9 mouse cellular contexts compared by ENCODE assay signal in genomic region chr17:56277567-56277893, GRCm38 (mm10). TPM values are rescaled to one million over a fixed set of nuclear protein-coding genes. Genes with fewer than 3 reads are reported as not detected.
DNase-seq lines count a peak whose midpoint lies in the region; ATAC-seq lines count a peak whose summit lies in the region.
"Had no signal": no experiment of that assay in that cellular context is flagged by ENCODE, and none has a peak within 500 bp of the region (broad histone marks: within the 10 kb centered on the region; RNA-seq: fewer than 3 reads in every experiment).

No protein-coding gene starts in this region.

- H3K27ac ChIP-seq in heart, embryonic 12.5 days (ENCODE audit: poor library complexity, severe bottlenecking), result peak overlapping the region; percentile 95
- peak overlapping the region; percentile 90 for H3K27ac ChIP-seq in limb, embryonic 12.5 days

- H3K36me3 ChIP-seq in heart, embryonic 12.5 days, result peaks cover 53% of the 10 kb centered on the region
- H3K36me3 ChIP-seq in limb, embryonic 12.5 days, result peaks cover 52% of the 10 kb centered on the region

- no peak for ATAC-seq in heart, embryonic 12.5 days (ENCODE audit: insufficient number of reproducible peaks, low FRiP score)
- ATAC-seq in limb, embryonic 12.5 days (ENCODE audit: insufficient number of reproducible peaks, insufficient read depth, low FRiP score, low TSS enrichment, low read depth), result no peak

- H3K4me3 ChIP-seq in heart, embryonic 12.5 days, result peak overlapping the region; percentile 65; the same call in 1 of the 2 replicates
- H3K4me3 ChIP-seq in limb, embryonic 12.5 days (replicated peaks), result no peak overlapping the region; the same call in 1 of the 2 replicates

- WGBS in heart, embryonic 12.5 days, result 40% methylated on average over 2 of the region's 2 CpGs
- 41% methylated on average over 2 of the region's 2 CpGs for WGBS in limb, embryonic 12.5 days

- DNase-seq in heart, adult 9 months (ENCODE audit: low spot score in 2 of 2), result no peak
- DNase-seq in thymus, postnatal 25 days, result peak; percentile 22
- no peak for DNase-seq in thymus, postnatal 4 days
- no peak for DNase-seq in urinary bladder, postnatal 25 days (ENCODE audit: low spot score)
- DNase-seq in cerebellum, adult 9-10 months, result no peak
- no peak for DNase-seq in adrenal gland, postnatal 4 days (ENCODE audit: low spot score in 2 of 2)
- DNase-seq: lung, postnatal 14 days had no signal

- peaks cover 48% of the 10 kb centered on the region for H3K4me1 ChIP-seq in heart, embryonic 12.5 days (replicated peaks)
- H3K4me1 ChIP-seq in limb, embryonic 12.5 days (replicated peaks), result peaks cover 13% of the 10 kb centered on the region

- no peak overlapping the region for H3K9ac ChIP-seq in heart, embryonic 12.5 days
- H3K9ac ChIP-seq in limb, embryonic 12.5 days (replicated peaks), result no peak overlapping the region

- no peaks in the 10 kb centered on the region for H3K9me3 ChIP-seq in heart, embryonic 12.5 days (replicated peaks)
- no peaks in the 10 kb centered on the region for H3K9me3 ChIP-seq in limb, embryonic 12.5 days

- H3K27me3 ChIP-seq in heart, embryonic 12.5 days (replicated peaks), result no peaks in the 10 kb centered on the region
- no peaks in the 10 kb centered on the region for H3K27me3 ChIP-seq in limb, embryonic 12.5 days

- H3K4me2 ChIP-seq in heart, embryonic 12.5 days, result peak overlapping the region; percentile 89
- peak overlapping the region; percentile 75 for H3K4me2 ChIP-seq in limb, embryonic 12.5 days

RNA-seq across cellular contexts. Expression of gene Ticam1, which starts 0.9 kb away (rescaled TPM):
- polyA plus RNA-seq in heart, embryonic 12.5 days (2016; fragmentation: Nextera tagmentation; extraction: Ambion mirVana), result 8.6 and 9.5 TPM in 2 replicates
- 3.0 and 3.8 TPM in 2 replicates for polyA plus RNA-seq in limb, embryonic 12.5 days (2016; fragmentation: Nextera tagmentation; extraction: Ambion mirVana)
- 10 to 100 TPM; 21.0 to 22.2 TPM for total RNA-seq in adrenal gland, postnatal 4 days (2021)

RNA-seq across cellular contexts. Expression of gene Plin3, which starts 15.1 kb away (rescaled TPM):
- polyA plus RNA-seq in heart, embryonic 12.5 days (2016; fragmentation: Nextera tagmentation; extraction: Ambion mirVana), result 59.1 and 60.0 TPM in 2 replicates
- 62.7 and 71.7 TPM in 2 replicates for polyA plus RNA-seq in limb, embryonic 12.5 days (2016; fragmentation: Nextera tagmentation; extraction: Ambion mirVana)
- total RNA-seq in adrenal gland, postnatal 4 days (2021), result 10 to 100 TPM; 83.2 to 87.5 TPM

RNA-seq across cellular contexts. Expression of gene Fem1a, which starts 20.9 kb away (rescaled TPM):
- polyA plus RNA-seq in heart, embryonic 12.5 days (2016; fragmentation: Nextera tagmentation; extraction: Ambion mirVana), result 19.5 and 19.9 TPM in 2 replicates
- polyA plus RNA-seq in limb, embryonic 12.5 days (2016; fragmentation: Nextera tagmentation; extraction: Ambion mirVana), result 13.4 and 14.6 TPM in 2 replicates
- 10 to 100 TPM; 30.5 to 33.5 TPM for total RNA-seq in adrenal gland, postnatal 4 days (2021)

RNA-seq across cellular contexts. Expression of gene Arrdc5, which starts 22.6 kb away (rescaled TPM):
- polyA plus RNA-seq in heart, embryonic 12.5 days (2016; fragmentation: Nextera tagmentation; extraction: Ambion mirVana), result not detected in 2 replicates
- not detected in 2 replicates for polyA plus RNA-seq in limb, embryonic 12.5 days (2016; fragmentation: Nextera tagmentation; extraction: Ambion mirVana)
- total RNA-seq in adrenal gland, postnatal 4 days (2021), result not detected

RNA-seq across cellular contexts. Expression of gene Uhrf1, which starts 25.6 kb away (rescaled TPM):
- 88.4 and 91.2 TPM in 2 replicates for polyA plus RNA-seq in heart, embryonic 12.5 days (2016; fragmentation: Nextera tagmentation; extraction: Ambion mirVana)
- polyA plus RNA-seq in limb, embryonic 12.5 days (2016; fragmentation: Nextera tagmentation; extraction: Ambion mirVana), result 198 and 199 TPM in 2 replicates
- 10 to 100 TPM; 49.3 to 61.2 TPM for total RNA-seq in adrenal gland, postnatal 4 days (2021)
